Mouse (Mus musculus): ENCODE data around the gene Rap1gap2.

DNA sequence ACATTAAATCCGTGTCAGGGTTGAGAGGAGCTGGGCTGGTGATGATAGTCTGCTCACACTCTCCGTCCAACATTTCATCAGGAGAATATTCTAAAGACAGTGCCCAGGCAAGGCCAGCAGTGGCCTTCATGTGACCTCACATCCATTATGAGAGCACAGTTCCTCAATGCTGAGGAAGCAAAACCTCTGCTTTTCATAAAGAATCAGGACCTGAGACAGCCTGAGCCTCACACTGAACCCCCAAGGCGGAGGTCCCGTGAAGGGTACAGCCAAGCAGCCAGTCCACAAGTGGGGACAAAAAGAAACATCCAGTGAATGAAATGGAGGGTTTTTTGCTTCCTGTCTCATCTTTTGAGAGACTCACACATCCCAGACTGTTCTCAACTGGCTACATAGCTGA lies 78.3 kb downstream of the Rap1gap2 start:
- no peak; the same call in 1 of the 2 replicates for TF ChIP-seq POLR2A (IDR thresholded peaks at IDR 0.05; ENCODE audit: low read depth, low read length)
- TF ChIP-seq MAX (IDR thresholded peaks at IDR 0.05; ENCODE audit: low read length), result peak; percentile 42; the same call in 1 of the 2 replicates
- TF ChIP-seq CTCF (conservative IDR thresholded peaks at IDR 0.05 in 1 of 2, IDR thresholded peaks at IDR 0.05 in 1 of 2; ENCODE audit: low read depth in 2 of 2, low read length in 2 of 2), result no peak
- TF ChIP-seq TCF12 (IDR thresholded peaks at IDR 0.05; ENCODE audit: low read depth, low read length), result peak; percentile 83
